Mouse (Mus musculus) neural tube, embryonic 11.5 days (tissue): ENCODE data around the gene Agtr1a. TPM values are rescaled to one million over a fixed set of nuclear protein-coding genes. Genes with fewer than 3 reads are reported as not detected.

Experiments
- ATAC-seq: fragments of 200-750 bp; cut with Nextera tagmentation; 2 replicates; pipeline ENCODE4 v1.8.0; 2017; ENCODE audit warnings: moderate number of reproducible peaks, mild to moderate bottlenecking, moderate TSS enrichment, moderate library complexity; ENCODE audit not compliant: insufficient read depth, low FRiP score, low TSS enrichment
- DNase-seq: peaks from one replicate; pipeline ENCODE4 v3.0.0-alpha.2; 2015; ENCODE audit warnings: low spot score
- H3K27ac ChIP-seq: fragments of 300-500 bp; sonication (generic); 2 replicates; pipeline ENCODE4 v1.5.1; 2014; ENCODE audit warnings: low read depth, mild to moderate bottlenecking, low read length
- H3K27me3 ChIP-seq: fragments of 300-500 bp; sonication (generic); 2 replicates; pipeline ENCODE4 v1.6.1; 2014; ENCODE audit warnings: mild to moderate bottlenecking, low read length, mixed read lengths; ENCODE audit not compliant: control insufficient read depth, insufficient read depth
- H3K36me3 ChIP-seq: fragments of 300-500 bp; sonication (generic); 2 replicates; pipeline ENCODE4 v1.6.1; 2014; ENCODE audit warnings: mild to moderate bottlenecking, low read length, moderate library complexity, mixed read lengths; ENCODE audit not compliant: control insufficient read depth, insufficient read depth
- H3K4me1 ChIP-seq: fragments of 300-500 bp; sonication (generic); 2 replicates; pipeline ENCODE4 v1.6.1; 2014; ENCODE audit warnings: low read length, mixed read lengths; ENCODE audit not compliant: control insufficient read depth, insufficient read depth
- H3K4me2 ChIP-seq: fragments of 300-500 bp; sonication (generic); 2 replicates; pipeline ENCODE4 v1.6.1; 2014; ENCODE audit warnings: low read depth, mild to moderate bottlenecking, moderate library complexity
- H3K4me3 ChIP-seq: fragments of 300-500 bp; sonication (generic); 2 replicates; pipeline ENCODE4 v1.5.1; 2014; ENCODE audit warnings: low read depth, low read length
- H3K9ac ChIP-seq: fragments of 300-500 bp; sonication (generic); 2 replicates; pipeline ENCODE4 v1.6.1; 2014; ENCODE audit warnings: mild to moderate bottlenecking, low read length
- H3K9me3 ChIP-seq: fragments of 300-500 bp; sonication (generic); 2 replicates; pipeline ENCODE4 v1.6.1; 2016; ENCODE audit warnings: low read length; ENCODE audit not compliant: control insufficient read depth
- WGBS: fragments of 180-500 bp; shearing (Covaris S2); extraction: QIAGEN DNeasy Blood & Tissue Kit; methylation state at CpG from one replicate; pipeline ENCODE4 v1.1.7; 2014; 5-methylcytosine and 5-hydroxymethylcytosine counted together
- polyA plus RNA-seq: library from polyadenylated mRNA; unstranded; fragments of >200 nt; fragmentation: Nextera tagmentation; extraction: Ambion mirVana; gene quantifications from 2 replicates; pipeline ENCODE4 v1.2.1, GENCODE M21; 2014

The Agtr1a gene
- polyA plus RNA-seq, 1 experiment from 2014 or later: 1.9 TPM

GRCm38 (mm10) chr13:30358456-30359168 lies 22.4 kb downstream of the Agtr1a start:
- no peaks in the 10 kb centered on the region for H3K4me1 ChIP-seq
- no peak overlapping the region for H3K4me2 ChIP-seq
- ATAC-seq: no peak
- H3K36me3 ChIP-seq: no peaks in the 10 kb centered on the region
- H3K9ac ChIP-seq: no peak overlapping the region
- H3K27ac ChIP-seq: no peak overlapping the region
- 59% methylated on average over 4 of the region's 4 CpGs for WGBS
- no peak for DNase-seq
- H3K4me3 ChIP-seq: no peak overlapping the region
- no peaks in the 10 kb centered on the region for H3K9me3 ChIP-seq
- no peaks in the 10 kb centered on the region for H3K27me3 ChIP-seq

- Histone ChIP-seq H3K9ac (no peak overlapping the region), H3K4me2 (no peak overlapping the region), H3K27ac (no peak overlapping the region), H3K9me3 (no peaks in the 10 kb centered on the region), H3K4me1 (no peaks in the 10 kb centered on the region), H3K4me3 (no peak overlapping the region), H3K27me3 (no peaks in the 10 kb centered on the region), H3K36me3 (no peaks in the 10 kb centered on the region)
- DNase-seq: no peak
- ATAC-seq: no peak
- WGBS: 88% methylated on average over 2 of the region's 2 CpGs
Observed at GRCm38 (mm10) chr13:30359886-30360285, 23.6 kb downstream of the Agtr1a start.

GRCm38 (mm10) chr13:30361002-30361401 lies 24.8 kb downstream of the Agtr1a start:
- no peak overlapping the region for H3K4me2 ChIP-seq
- no peak for ATAC-seq
- H3K4me1 ChIP-seq: no peaks in the 10 kb centered on the region
- no peaks in the 10 kb centered on the region for H3K9me3 ChIP-seq
- 66% methylated on average over 5 of the region's 5 CpGs for WGBS
- no peak overlapping the region for H3K27ac ChIP-seq
- H3K9ac ChIP-seq: no peak overlapping the region
- no peak for DNase-seq
- no peaks in the 10 kb centered on the region for H3K36me3 ChIP-seq
- no peak overlapping the region for H3K4me3 ChIP-seq
- H3K27me3 ChIP-seq: no peaks in the 10 kb centered on the region

GRCm38 (mm10) chr13:30362048-30362447 lies 25.8 kb downstream of the Agtr1a start:
- H3K27ac ChIP-seq: no peak overlapping the region
- no peaks in the 10 kb centered on the region for H3K4me1 ChIP-seq
- no peak overlapping the region for H3K9ac ChIP-seq
- no peak overlapping the region for H3K4me2 ChIP-seq
- no peak overlapping the region for H3K4me3 ChIP-seq
- no peaks in the 10 kb centered on the region for H3K27me3 ChIP-seq
- WGBS: 95% methylated on average over 6 of the region's 6 CpGs
- H3K9me3 ChIP-seq: no peaks in the 10 kb centered on the region
- DNase-seq (no peak), ATAC-seq (no peak)
- H3K36me3 ChIP-seq: no peaks in the 10 kb centered on the region

GRCm38 (mm10) chr13:30364097-30364625 lies 27.9 kb downstream of the Agtr1a start:
- Histone ChIP-seq H3K9me3 (no peaks in the 10 kb centered on the region), H3K4me3 (no peak overlapping the region), H3K27me3 (no peaks in the 10 kb centered on the region), H3K27ac (no peak overlapping the region), H3K4me1 (no peaks in the 10 kb centered on the region), H3K36me3 (no peaks in the 10 kb centered on the region), H3K9ac (no peak overlapping the region), H3K4me2 (no peak overlapping the region)
- DNase-seq (no peak), ATAC-seq (no peak)
- WGBS: 81% methylated on average over 11 of the region's 11 CpGs

GRCm38 (mm10) chr13:30364780-30365179 lies 28.5 kb downstream of the Agtr1a start:
- 88% methylated on average over 9 of the region's 9 CpGs for WGBS
- no peaks in the 10 kb centered on the region for H3K36me3 ChIP-seq
- H3K9ac ChIP-seq: no peak overlapping the region
- no peak overlapping the region for H3K4me2 ChIP-seq
- DNase-seq: no peak
- no peaks in the 10 kb centered on the region for H3K9me3 ChIP-seq
- no peaks in the 10 kb centered on the region for H3K27me3 ChIP-seq
- ATAC-seq: no peak
- H3K27ac ChIP-seq: no peak overlapping the region
- no peak overlapping the region for H3K4me3 ChIP-seq
- no peaks in the 10 kb centered on the region for H3K4me1 ChIP-seq

- no peak overlapping the region for H3K9ac ChIP-seq
- H3K27me3 ChIP-seq: no peaks in the 10 kb centered on the region
- H3K36me3 ChIP-seq: no peaks in the 10 kb centered on the region
- no peaks in the 10 kb centered on the region for H3K4me1 ChIP-seq
- ATAC-seq (no peak), DNase-seq (no peak)
- WGBS: 81% methylated on average over 2 of the region's 2 CpGs
- H3K4me3 ChIP-seq: no peak overlapping the region
- H3K9me3 ChIP-seq: no peaks in the 10 kb centered on the region
- no peak overlapping the region for H3K4me2 ChIP-seq
- H3K27ac ChIP-seq: no peak overlapping the region
Observed at GRCm38 (mm10) chr13:30365378-30365777, 29.1 kb downstream of the Agtr1a start.

- DNase-seq (no peak), ATAC-seq (no peak)
- H3K9me3 ChIP-seq: no peaks in the 10 kb centered on the region
- WGBS: 52% methylated on average over 8 of the region's 8 CpGs
- H3K27me3 ChIP-seq: no peaks in the 10 kb centered on the region
- no peaks in the 10 kb centered on the region for H3K4me1 ChIP-seq
- no peak overlapping the region for H3K4me2 ChIP-seq
- no peaks in the 10 kb centered on the region for H3K36me3 ChIP-seq
- H3K4me3 ChIP-seq: no peak overlapping the region
- no peak overlapping the region for H3K27ac ChIP-seq
- no peak overlapping the region for H3K9ac ChIP-seq
Observed at GRCm38 (mm10) chr13:30368116-30368515, 31.9 kb downstream of the Agtr1a start.

GRCm38 (mm10) chr13:30368746-30369145 lies 32.5 kb downstream of the Agtr1a start:
- no peak for DNase-seq
- 30% methylated on average over 2 of the region's 2 CpGs for WGBS
- Histone ChIP-seq H3K4me3 (no peak overlapping the region), H3K9me3 (no peaks in the 10 kb centered on the region), H3K36me3 (no peaks in the 10 kb centered on the region), H3K4me2 (no peak overlapping the region), H3K27ac (no peak overlapping the region), H3K9ac (no peak overlapping the region), H3K4me1 (no peaks in the 10 kb centered on the region), H3K27me3 (no peaks in the 10 kb centered on the region)
- ATAC-seq: no peak
